Mouse (Mus musculus) forebrain, embryonic 16.5 days (tissue): ENCODE data around the gene Gm5475. TPM values are rescaled to one million over a fixed set of nuclear protein-coding genes. Genes with fewer than 3 reads are reported as not detected.

ENCODE experiments used
- ATAC-seq: fragments of 200-750 bp; cut with Nextera tagmentation; 2 replicates; pipeline ENCODE4 v1.8.0; 2017; ENCODE audit warnings: mild to moderate bottlenecking, moderate library complexity
- H3K27ac ChIP-seq: fragments of 300-500 bp; sonication (generic); 2 replicates; pipeline ENCODE4 v1.5.1; 2014; ENCODE audit warnings: low read length, control low read depth
- H3K27me3 ChIP-seq: fragments of 300-500 bp; sonication (generic); replicated peaks from 2 replicates; pipeline ENCODE4 v1.6.1; 2014; ENCODE audit warnings: low read length; ENCODE audit not compliant: control insufficient read depth, insufficient read depth
- H3K36me3 ChIP-seq: fragments of 300-500 bp; sonication (generic); 2 replicates; pipeline ENCODE4 v1.6.1; 2014; ENCODE audit not compliant: control insufficient read depth, insufficient read depth
- H3K4me1 ChIP-seq: fragments of 300-500 bp; sonication (generic); replicated peaks from 2 replicates; pipeline ENCODE4 v1.6.1; 2014; ENCODE audit warnings: low read length; ENCODE audit not compliant: control insufficient read depth, insufficient read depth
- H3K4me2 ChIP-seq: fragments of 300-500 bp; sonication (generic); 2 replicates; pipeline ENCODE4 v1.6.1; 2014; ENCODE audit warnings: mild to moderate bottlenecking, low read length, control low read depth
- H3K4me3 ChIP-seq: fragments of 300-500 bp; sonication (generic); replicated peaks from 2 replicates; pipeline ENCODE4 v1.5.1; 2014; ENCODE audit warnings: mild to moderate bottlenecking, low read length, control low read depth
- H3K9ac ChIP-seq: fragments of 300-500 bp; sonication (generic); replicated peaks from 2 replicates; pipeline ENCODE4 v1.6.1; 2014; ENCODE audit warnings: low read depth, low read length, control low read depth
- H3K9me3 ChIP-seq: fragments of 300-500 bp; sonication (generic); 2 replicates; pipeline ENCODE4 v1.6.1; 2016; ENCODE audit warnings: low read length; ENCODE audit not compliant: control insufficient read depth
- WGBS: fragments of 180-500 bp; shearing (Covaris S2); extraction: QIAGEN DNeasy Blood & Tissue Kit; methylation state at CpG from one replicate; pipeline ENCODE4 v1.1.7; 2014; 5-methylcytosine and 5-hydroxymethylcytosine counted together
- polyA plus RNA-seq: library from polyadenylated mRNA; unstranded; fragments of >200 nt; fragmentation: Nextera tagmentation; extraction: Ambion mirVana; gene quantifications from 2 replicates; pipeline ENCODE4 v1.2.1, GENCODE M21; 2015

The Gm5475 gene
- polyA plus RNA-seq, 1 experiment from 2014 or later = 0.09 TPM

GRCm38 (mm10) chr15:100433234-100433633, 11.3 kb downstream of the Gm5475 start:
- no peak overlapping the region for H3K27ac ChIP-seq
- H3K36me3 ChIP-seq = no peaks in the 10 kb centered on the region
- no peaks in the 10 kb centered on the region for H3K9me3 ChIP-seq
- no peaks in the 10 kb centered on the region for H3K4me1 ChIP-seq
- H3K9ac ChIP-seq = no peak overlapping the region
- no peak for ATAC-seq
- no peak overlapping the region for H3K4me3 ChIP-seq
- no peak overlapping the region for H3K4me2 ChIP-seq
- H3K27me3 ChIP-seq = no peaks in the 10 kb centered on the region
- 72% methylated on average over 4 of the region's 4 CpGs for WGBS

GRCm38 (mm10) chr15:100436112-100436511, 14.2 kb downstream of the Gm5475 start:
- 92% methylated on average over 4 of the region's 4 CpGs for WGBS

GRCm38 (mm10) chr15:100436518-100436917, 14.6 kb downstream of the Gm5475 start:
- Histone ChIP-seq H3K9ac (no peak overlapping the region), H3K4me2 (no peak overlapping the region), H3K4me3 (no peak overlapping the region), H3K4me1 (no peaks in the 10 kb centered on the region), H3K27ac (no peak overlapping the region), H3K9me3 (no peaks in the 10 kb centered on the region), H3K36me3 (no peaks in the 10 kb centered on the region), H3K27me3 (no peaks in the 10 kb centered on the region)
- no peak for ATAC-seq
- WGBS = 66% methylated on average over 10 of the region's 10 CpGs

More at GRCm38 (mm10) chr15:100436112-100436511, 14.2 kb downstream of the Gm5475 start:
- no peak overlapping the region for H3K4me3 ChIP-seq
- no peaks in the 10 kb centered on the region for H3K9me3 ChIP-seq
- no peaks in the 10 kb centered on the region for H3K4me1 ChIP-seq
- no peak for ATAC-seq
- H3K36me3 ChIP-seq = no peaks in the 10 kb centered on the region
- H3K9ac ChIP-seq = no peak overlapping the region
- no peaks in the 10 kb centered on the region for H3K27me3 ChIP-seq
- no peak overlapping the region for H3K4me2 ChIP-seq
- H3K27ac ChIP-seq = no peak overlapping the region

GRCm38 (mm10) chr15:100443126-100443922, 21.4 kb downstream of the Gm5475 start:
- peak overlapping the region; percentile 74 for H3K27ac ChIP-seq
- H3K9ac ChIP-seq = peak overlapping the region; percentile 63
- ATAC-seq = peak; percentile 99
- H3K4me1 ChIP-seq = peaks cover 10% of the 10 kb centered on the region
- H3K36me3 ChIP-seq = no peaks in the 10 kb centered on the region
- 8% methylated on average over 20 of the region's 31 CpGs for WGBS
- H3K27me3 ChIP-seq = no peaks in the 10 kb centered on the region
- peak overlapping the region; percentile 59 for H3K4me2 ChIP-seq
- H3K4me3 ChIP-seq = peak overlapping the region; percentile 48
- H3K9me3 ChIP-seq = no peaks in the 10 kb centered on the region

GRCm38 (mm10) chr15:100446887-100447286, 24.9 kb downstream of the Gm5475 start:
- H3K9me3 ChIP-seq = no peaks in the 10 kb centered on the region
- H3K4me2 ChIP-seq = no peak overlapping the region
- no peaks in the 10 kb centered on the region for H3K36me3 ChIP-seq
- no peak for ATAC-seq
- WGBS = 78% methylated on average over 2 of the region's 2 CpGs
- no peaks in the 10 kb centered on the region for H3K27me3 ChIP-seq
- H3K27ac ChIP-seq = no peak overlapping the region
- H3K9ac ChIP-seq = no peak overlapping the region
- peaks cover 16% of the 10 kb centered on the region for H3K4me1 ChIP-seq
- no peak overlapping the region for H3K4me3 ChIP-seq

GRCm38 (mm10) chr15:100448572-100448971, 26.6 kb downstream of the Gm5475 start:
- Histone ChIP-seq H3K36me3 (no peaks in the 10 kb centered on the region), H3K9ac (no peak overlapping the region), H3K9me3 (no peaks in the 10 kb centered on the region), H3K27me3 (no peaks in the 10 kb centered on the region), H3K4me1 (peaks cover 13% of the 10 kb centered on the region), H3K27ac (no peak overlapping the region), H3K4me2 (no peak overlapping the region), H3K4me3 (no peak overlapping the region)
- ATAC-seq = no peak
- 75% methylated on average over 4 of the region's 4 CpGs for WGBS

GRCm38 (mm10) chr15:100449495-100449894, 27.5 kb downstream of the Gm5475 start:
- WGBS = 95% methylated on average over 3 of the region's 3 CpGs
- no peaks in the 10 kb centered on the region for H3K9me3 ChIP-seq
- ATAC-seq = no peak

GRCm38 (mm10) chr15:100451245-100451644, 29.3 kb downstream of the Gm5475 start:
- H3K4me2 ChIP-seq = no peak overlapping the region
- no peaks in the 10 kb centered on the region for H3K27me3 ChIP-seq
- no peak for ATAC-seq

More at GRCm38 (mm10) chr15:100449495-100449894, 27.5 kb downstream of the Gm5475 start:
- Histone ChIP-seq H3K27me3 (no peaks in the 10 kb centered on the region), H3K27ac (no peak overlapping the region), H3K36me3 (no peaks in the 10 kb centered on the region), H3K4me1 (peaks cover 6% of the 10 kb centered on the region; the same call in 1 of the 2 replicates), H3K4me3 (no peak overlapping the region), H3K9ac (no peak overlapping the region), H3K4me2 (no peak overlapping the region)

GRCm38 (mm10) chr15:100452486-100452885, 30.5 kb downstream of the Gm5475 start:
- peaks cover 6% of the 10 kb centered on the region; the same call in 1 of the 2 replicates for H3K4me1 ChIP-seq
- H3K4me3 ChIP-seq = no peak overlapping the region
- no peaks in the 10 kb centered on the region for H3K36me3 ChIP-seq
- no peaks in the 10 kb centered on the region for H3K27me3 ChIP-seq
- H3K9ac ChIP-seq = no peak overlapping the region
- 82% methylated on average over 11 of the region's 11 CpGs for WGBS
- no peaks in the 10 kb centered on the region for H3K9me3 ChIP-seq
- no peak for ATAC-seq
- no peak overlapping the region for H3K4me2 ChIP-seq
- H3K27ac ChIP-seq = no peak overlapping the region

More at GRCm38 (mm10) chr15:100451245-100451644, 29.3 kb downstream of the Gm5475 start:
- Histone ChIP-seq H3K36me3 (no peaks in the 10 kb centered on the region), H3K4me3 (no peak overlapping the region), H3K27ac (no peak overlapping the region), H3K9me3 (no peaks in the 10 kb centered on the region), H3K4me1 (peaks cover 6% of the 10 kb centered on the region; the same call in 1 of the 2 replicates), H3K9ac (no peak overlapping the region)
- WGBS = 49% methylated on average over 16 of the region's 16 CpGs
